Mouse (Mus musculus): ENCODE data around the gene Rbfox2.
"Not testable (repeated sequence)": the region's sequence is repeated elsewhere in the genome, so short reads cannot be mapped to it uniquely, and the experiment has no call there.

The Rbfox2 gene

GRCm38 (mm10) chr15:77068439-77068861 lies 238.4 kb downstream of the Rbfox2 start:
- no peak for DNase-seq (ENCODE audit: low spot score in 2 of 2)

DNA sequence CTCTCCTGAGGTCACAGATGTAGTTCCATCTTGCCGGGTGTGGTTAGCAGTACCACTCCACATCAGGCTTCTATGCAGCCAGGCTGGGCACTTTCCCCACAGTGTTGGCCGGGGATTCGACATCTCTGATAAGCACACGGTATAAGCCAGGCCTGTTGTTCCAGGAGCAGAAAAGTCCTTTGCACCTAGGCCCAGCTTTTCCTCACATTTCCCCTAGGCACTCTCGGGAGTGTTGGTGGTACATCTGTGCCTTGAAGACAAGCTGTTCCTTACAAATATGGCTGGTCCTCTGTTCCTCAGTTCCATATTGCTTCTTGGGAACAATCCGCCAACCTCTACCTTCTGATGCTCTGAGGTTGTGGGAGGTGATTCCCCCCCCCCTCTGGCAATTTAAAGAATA lies 240.6 kb downstream of the Rbfox2 start:
- no peak for DNase-seq (ENCODE audit: low spot score in 2 of 2)

DNA sequence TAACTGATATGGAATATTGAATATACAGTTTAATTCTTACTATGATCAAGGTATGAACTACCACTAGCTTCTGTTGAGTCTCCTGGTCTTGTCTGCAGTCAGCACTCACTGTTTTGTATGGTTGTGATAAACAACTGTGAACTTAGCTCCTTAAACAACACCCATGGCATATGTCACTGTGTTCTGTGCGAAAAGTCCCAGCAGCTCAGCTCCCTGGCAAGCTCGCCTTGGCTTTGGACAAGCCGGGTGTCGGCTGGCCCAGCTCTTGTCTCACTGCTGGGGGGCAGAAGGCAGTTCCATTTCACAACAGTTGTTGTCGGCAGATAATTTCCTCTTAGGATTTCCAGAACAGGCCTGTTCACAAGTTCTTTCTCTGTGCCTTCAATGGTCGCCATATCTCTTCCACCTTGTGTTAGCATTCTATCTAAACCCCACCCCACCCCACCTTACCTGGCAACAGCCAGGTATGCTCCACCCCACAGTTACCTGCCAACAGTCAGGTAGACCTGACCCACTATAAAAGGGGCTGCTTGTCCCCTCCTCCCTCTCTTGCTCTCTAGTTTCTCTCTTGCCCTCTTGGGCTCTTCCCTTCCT lies 241.4 kb downstream of the Rbfox2 start:
- no peak for DNase-seq (ENCODE audit: low spot score in 2 of 2)

- DNase-seq (ENCODE audit: low spot score in 2 of 2), result no peak
These were observed 244.1 kb downstream of the Rbfox2 start for GRCm38 (mm10) chr15:77062746-77063145.

- DNase-seq (ENCODE audit: low spot score in 2 of 2), result not testable (repeated sequence)
These were observed 247.4 kb downstream of the Rbfox2 start for GRCm38 (mm10) chr15:77059416-77059815.

- DNase-seq (ENCODE audit: low spot score in 2 of 2), result no peak
These were observed 248.2 kb downstream of the Rbfox2 start for GRCm38 (mm10) chr15:77058566-77058965.

DNA sequence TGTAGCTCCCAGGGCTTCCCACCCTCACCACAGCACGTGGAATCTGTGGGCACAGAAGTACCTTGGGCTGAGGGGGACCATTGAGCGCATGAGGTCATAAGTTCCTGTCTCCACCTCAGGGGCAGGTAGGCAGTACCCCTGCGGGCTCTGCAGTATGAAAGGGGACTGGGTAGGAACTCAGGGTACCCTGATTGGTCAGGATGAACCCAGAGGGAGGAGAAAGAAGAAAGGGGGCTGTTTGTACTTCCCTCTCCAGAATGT lies 250.1 kb downstream of the Rbfox2 start:
- no peak for DNase-seq (ENCODE audit: low spot score in 2 of 2)

DNA sequence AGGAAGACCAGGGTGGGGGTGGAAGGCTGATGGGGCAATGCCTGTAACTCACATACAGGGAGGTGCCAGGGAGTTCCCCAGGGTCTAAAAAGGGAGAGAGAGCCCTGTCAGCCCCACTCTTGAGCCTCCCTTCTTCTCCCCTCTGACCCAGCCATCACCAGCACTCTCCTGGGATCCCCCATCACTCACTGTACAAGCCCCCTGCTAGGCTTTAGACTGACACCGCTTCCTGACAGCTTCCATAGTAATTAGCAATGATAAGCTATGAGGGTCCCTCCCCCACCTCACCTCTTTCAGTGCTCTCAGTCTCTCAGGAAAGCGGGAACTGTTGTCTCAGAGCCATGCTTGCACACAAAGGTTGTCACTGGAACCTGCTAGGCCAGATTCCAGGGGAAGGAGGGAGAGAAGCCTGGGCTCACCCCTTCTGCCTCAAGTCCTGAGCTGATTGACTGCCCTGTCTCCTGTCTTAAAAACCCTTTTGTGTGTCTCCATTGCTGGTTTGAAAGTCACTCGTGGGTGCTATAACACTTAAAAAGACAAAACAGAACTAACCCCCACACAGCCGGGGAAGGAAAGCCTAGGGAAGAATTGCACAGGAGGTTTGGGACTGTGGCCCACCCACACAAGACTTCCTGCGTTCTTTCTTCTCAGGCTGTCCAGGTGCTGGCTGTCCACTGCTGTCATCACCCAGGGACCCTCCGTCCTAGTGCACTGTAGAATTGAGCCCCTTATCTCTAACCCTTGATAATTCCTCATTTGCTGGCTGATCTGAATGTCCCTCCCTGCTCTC lies 250.6 kb downstream of the Rbfox2 start:
- DNase-seq (ENCODE audit: low spot score in 2 of 2), result no peak

GRCm38 (mm10) chr15:77054611-77055175 lies 252.1 kb downstream of the Rbfox2 start:
- DNase-seq (ENCODE audit: low spot score in 2 of 2), result no peak

DNA sequence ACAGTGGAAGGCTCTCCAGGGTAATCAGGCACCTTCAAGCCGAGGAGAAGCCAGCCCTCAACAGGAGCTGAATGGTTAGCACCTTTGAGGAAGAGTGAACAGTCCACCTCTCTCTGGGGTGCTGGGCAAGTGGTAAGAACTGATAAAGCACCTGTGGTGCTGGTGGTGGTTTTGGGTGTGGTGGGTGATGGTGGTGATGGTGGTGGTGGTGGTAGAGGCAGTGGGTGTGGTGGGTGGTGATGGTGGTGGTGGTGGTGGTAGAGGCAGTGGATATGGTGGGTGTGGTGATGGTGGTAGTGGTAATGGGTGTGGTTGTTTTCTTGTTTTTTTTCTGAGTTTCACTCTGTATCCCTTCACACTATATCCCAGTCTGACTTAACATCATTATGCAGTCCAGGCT lies 253.8 kb downstream of the Rbfox2 start:
- no peak for DNase-seq (ENCODE audit: low spot score in 2 of 2)

DNA sequence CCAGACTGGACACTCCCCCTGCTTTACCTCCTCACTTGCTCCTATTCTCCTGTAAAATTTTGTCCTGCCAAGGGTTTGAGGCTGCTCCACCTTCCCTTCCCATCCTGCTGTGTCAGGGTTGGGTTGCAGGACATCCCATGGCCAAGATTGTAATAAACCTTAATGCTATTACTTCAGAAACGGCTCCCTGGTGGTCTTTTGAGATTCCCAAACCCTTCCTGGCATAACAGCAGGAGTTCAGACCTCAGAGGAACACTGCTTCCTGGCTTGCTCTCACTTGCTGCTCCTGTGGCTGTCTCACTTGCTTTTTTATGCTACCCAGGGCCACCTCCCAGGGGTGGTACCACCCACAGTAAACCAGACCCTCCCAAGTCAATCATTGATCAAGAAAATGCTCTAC lies 254.6 kb downstream of the Rbfox2 start:
- no peak for DNase-seq (ENCODE audit: low spot score in 2 of 2)

DNA sequence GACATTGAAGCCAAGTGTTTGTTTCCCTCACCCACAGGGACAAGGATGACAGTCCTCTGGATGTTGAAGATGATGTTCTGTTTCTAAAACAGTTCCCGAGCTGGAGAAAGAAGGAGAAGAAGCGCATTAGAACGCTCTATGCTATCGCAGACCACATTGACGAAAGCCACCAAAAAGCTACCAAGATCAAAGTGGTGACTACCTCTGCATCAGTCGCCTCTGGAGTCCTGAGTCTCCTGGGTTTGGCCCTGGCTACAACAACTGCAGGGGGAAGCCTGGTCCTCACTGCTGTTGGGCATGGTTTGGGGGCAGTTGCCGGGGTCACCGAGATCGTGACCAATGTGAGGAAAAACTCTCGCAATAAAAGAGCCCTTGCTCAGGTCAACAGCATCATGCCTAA lies 256.2 kb downstream of the Rbfox2 start, which contains the start of gene Mb:
Gene Mb, minus strand, starts transcription at position 101 of the 400 bp plus-strand sequence.
- DNase-seq (ENCODE audit: low spot score in 2 of 2), result no peak

DNA sequence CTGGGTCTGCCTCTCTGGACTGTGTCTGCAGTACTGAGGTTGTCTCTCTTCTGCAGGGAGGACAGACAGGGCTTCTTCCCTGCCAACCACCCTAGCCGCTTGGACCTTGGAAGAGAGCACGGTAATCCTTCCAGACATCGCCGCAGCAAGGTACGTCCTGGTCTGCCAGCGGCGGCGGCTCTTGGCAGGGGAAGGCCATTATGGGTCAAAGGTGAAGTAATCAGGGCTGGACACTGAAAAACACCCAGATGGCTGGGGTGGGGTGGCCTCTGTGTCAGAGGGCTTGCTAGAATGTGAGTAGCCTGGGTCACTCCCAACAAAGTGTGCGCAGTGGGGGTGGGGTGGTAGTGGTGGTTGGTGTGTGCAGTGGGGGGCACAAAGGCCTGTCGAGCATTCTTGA lies 261.2 kb downstream of the Rbfox2 start:
- no peak for DNase-seq (ENCODE audit: low spot score in 2 of 2)

GRCm38 (mm10) chr15:77044597-77045320 lies 262.0 kb downstream of the Rbfox2 start, which contains the start of gene Apol6:
TSS of gene Apol6 (plus strand) at chr15:77044729.
- DNase-seq (ENCODE audit: low spot score in 2 of 2), result no peak

- no peak for DNase-seq (ENCODE audit: low spot score in 2 of 2)
These were observed 266.0 kb downstream of the Rbfox2 start for GRCm38 (mm10) chr15:77040784-77041183.

DNA sequence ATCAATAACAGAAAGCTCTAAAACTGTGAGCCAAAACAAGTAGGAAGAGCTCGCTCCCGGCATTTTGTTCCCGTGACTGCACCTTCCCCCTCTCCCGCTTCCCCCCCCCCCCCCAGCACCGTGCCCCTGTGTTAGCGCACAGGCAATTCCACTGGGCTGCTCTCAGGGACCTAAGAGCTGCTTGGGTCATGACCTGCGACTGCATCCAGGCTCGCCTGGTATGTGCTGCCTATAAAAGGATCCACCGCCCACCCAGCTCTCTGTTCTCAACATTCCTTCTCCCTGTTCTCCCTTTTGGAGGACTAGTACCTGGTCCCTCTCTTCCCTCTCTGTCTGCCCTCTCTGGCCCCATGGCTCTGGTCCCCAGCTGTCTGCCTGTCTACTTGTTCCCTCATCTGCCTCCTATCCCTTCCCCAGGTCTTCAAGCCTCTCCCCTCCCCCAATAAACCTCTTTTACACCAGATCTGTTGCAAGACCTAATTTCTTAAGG lies 267.5 kb downstream of the Rbfox2 start:
- no peak for DNase-seq (ENCODE audit: low spot score in 2 of 2)

DNA sequence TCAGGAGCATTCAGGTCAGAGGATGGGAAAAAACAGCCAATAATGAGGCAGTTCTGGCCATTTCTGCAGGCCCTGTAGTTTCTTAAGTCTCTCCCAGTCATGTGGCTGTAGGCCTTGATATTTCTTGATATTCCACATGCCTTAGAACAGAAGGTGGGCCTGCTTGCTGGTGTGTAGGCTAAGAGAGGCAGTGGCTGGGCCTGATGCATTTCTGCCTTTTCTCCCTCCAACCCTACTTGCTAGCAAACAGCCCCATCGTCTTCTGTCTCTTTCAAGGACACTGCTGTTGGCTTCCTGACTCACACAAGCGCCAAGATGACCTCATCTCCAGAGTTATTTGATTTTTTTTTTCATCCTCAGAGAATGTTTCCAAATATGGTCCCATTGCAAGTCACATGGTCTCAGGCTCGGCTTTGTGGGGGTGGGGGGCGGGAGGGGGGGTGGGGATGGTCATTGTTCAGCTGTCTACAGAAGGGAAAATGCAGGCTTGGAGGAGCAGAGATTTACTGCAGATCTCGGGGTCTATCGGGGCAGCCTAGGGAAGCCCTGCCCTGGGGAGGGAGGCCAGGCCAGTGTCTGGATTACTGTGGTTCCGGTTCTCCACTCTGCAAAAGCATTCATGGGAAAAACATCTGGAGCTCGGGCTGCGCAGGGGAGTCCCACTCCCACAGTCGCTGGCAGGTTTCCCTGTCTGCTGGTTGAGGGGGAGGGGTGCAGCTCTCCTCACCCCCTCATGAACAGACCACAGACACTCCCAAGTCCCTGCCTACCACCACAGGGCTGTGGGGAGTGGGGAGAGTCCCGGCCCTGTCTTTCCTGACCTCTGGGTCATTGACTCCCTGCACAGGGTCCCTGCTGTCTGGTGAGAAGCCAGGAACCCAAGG lies 269.3 kb downstream of the Rbfox2 start:
- no peak for DNase-seq (ENCODE audit: low spot score in 2 of 2)

GRCm38 (mm10) chr15:77036989-77037277 lies 269.9 kb downstream of the Rbfox2 start:
- DNase-seq (ENCODE audit: low spot score in 2 of 2), result no peak

DNA sequence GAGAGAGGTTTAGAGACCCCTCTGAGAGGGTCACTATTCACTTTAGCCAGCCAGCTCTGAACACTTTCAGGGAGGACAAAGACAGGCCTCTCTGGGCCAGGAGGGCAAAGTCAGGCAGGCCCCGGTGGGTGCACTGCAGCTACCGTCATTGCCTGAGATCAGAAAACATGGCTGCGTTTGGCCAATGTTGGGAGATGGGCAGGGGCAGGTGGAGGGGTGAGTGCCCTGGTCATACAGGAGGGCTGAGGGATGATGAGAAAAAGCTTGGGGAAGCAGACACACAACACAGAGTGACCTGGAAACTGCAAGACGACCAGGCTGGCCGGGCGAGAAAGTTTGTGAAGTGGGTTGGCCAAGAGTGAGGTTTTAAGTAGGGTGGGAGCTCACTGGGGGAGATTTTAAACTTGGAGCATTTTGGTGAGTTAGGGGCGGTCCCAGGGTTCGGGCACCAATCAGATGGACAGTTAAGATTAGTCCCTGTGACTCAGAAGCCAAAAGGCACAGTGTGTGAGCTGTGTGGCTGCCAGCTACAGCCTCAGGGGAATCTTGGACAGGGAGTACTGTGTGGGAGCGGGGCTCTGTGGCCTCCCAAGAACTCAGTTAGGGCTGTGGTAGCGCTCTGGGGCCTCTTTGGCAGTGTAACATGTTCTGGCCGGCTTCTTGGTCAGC lies 270.4 kb downstream of the Rbfox2 start:
- DNase-seq (ENCODE audit: low spot score in 2 of 2), result no peak

GRCm38 (mm10) chr15:77035643-77036042 lies 271.2 kb downstream of the Rbfox2 start:
- no peak for DNase-seq (ENCODE audit: low spot score in 2 of 2)

DNA sequence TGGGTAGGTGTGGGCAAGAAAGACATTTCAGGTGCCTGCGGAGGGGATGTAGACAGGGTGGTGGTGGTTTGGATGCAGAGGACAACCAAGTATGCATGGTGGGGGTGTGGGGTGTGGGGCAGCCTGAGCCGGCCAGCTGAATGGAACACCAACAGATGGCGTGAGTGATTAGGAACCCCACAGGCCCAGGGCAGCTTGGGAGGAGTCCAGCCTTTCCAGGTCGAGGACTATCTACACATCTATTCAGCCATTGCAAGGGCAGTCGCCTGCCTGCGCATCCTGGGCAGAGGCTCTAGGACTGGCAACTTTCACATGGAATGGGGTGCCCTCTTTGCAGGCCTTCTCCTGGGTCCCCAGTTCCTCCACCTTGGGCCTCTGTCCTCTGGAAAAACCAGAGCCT lies 272.3 kb downstream of the Rbfox2 start:
- DNase-seq (ENCODE audit: low spot score in 2 of 2), result no peak

Data from spleen, postnatal 14 days (tissue).